Mouse (Mus musculus): ENCODE results near the gene Trpm4. TPM values are rescaled to one million over a fixed set of nuclear protein-coding genes. Genes with fewer than 3 reads are reported as not detected.

Trpm4 gene
- 15.2 TPM for polyA plus RNA-seq (2015; fragmentation: Illumina TruSeq; extraction: RNeasy Lipid Tissue Mini Kit (QIAGEN cat#74804); ENCODE audit: insufficient read depth, low read depth, low replicate concordance)

DNA sequence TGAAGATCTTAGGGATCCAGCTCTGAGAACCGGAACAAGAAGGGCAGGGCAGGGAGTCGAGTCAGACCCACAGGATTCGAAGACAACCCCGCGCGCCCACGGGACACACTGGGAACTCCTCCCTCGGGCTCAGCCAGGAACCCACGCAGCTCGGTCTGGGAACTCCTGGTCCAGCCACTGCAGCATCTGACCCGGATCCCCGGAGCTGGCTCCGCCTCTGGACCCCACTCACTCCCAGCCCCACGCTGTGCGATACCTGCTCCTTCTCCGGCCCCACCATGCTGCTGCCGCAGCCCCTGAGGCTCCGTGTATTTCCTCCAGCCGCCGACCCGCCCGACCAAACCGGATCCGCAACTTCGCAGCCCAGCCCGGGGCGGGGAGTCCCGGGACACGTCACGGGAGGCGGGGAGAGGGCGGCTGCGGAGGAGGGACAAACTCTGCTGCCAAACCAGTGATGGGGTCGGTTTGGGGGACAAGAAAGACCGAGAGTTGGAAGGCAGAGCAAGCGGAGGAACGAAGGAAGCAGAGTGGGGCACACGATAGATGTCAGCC, at the start of gene Trpm4:
Gene Trpm4 (minus strand): TSS at position 350 of the 552 bp plus-strand sequence.

DNA sequence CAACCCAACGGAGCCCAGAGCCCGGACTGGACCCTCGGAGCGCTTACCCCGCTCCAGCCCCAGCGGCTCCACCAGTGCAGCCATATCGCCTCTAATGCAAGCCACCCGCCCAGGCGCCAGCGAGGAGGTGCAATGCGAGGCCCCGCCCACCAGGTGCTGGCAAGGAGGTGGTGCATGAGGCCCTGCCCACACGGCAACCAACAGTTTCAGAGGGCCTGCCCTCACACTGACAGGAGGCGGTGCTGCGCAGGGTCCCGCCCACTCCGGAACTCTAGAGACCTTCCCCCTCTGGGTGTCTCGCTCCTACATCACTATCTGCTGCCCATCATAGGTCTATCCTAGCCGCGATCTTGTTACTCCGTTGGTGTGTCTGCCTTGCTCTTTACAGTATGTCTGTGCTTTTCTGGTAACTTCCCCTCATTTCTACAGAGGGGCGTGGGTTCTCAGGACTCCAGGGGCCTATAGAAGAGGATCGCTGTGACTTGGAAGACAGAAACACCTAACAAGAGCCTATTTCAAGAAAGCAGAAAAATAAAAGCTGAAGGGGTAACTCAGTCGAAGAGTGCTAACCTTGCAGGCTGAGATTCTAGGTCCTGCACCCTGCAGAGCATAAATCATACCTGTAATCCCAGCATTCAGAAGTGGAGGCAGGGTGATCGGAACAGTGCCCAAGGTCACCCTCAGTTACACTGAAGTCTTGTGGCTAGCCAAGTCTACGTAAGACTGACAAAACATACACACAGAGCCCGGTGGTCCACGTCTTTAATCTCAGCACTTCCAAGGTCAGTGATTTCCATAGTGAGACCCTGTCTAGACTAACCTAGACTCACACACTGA, 37.1 kb upstream of the Trpm4 start, which contains the start of gene Lin7b:
Gene Lin7b (minus strand): TSS at position 109 of the 837 bp plus-strand sequence.

DNA sequence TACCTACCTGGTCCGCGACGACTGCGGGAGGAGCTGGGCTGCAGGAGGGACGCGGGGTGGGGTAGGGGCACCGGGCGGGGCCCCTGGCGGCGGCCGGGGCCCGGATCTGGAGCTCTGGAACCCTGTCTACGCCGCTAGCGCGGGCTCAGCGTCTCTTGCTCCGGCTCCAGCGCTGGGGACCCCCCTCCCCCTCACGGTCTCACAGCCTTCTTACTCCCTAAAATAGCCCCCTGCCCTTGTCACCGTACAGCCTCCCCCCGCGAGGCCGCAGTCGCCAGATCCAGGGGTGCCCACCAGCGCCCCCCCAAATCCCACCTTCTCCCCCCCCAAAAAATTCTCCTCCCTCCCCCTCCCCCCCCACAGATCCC, 33.1 kb upstream of the Trpm4 start, which contains the start of gene Ppfia3:
Gene Ppfia3 (minus strand): TSS at position 368 of the 368 bp plus-strand sequence.

GRCm38 (mm10) chr7:45335056-45335455, 1.5 kb upstream of the Trpm4 start, which contains the start of gene Hrc:
Gene Hrc (plus strand): TSS chr7:45335290.

GRCm38 (mm10) chr7:45277136-45277760, 56.3 kb downstream of the Trpm4 start, which contains the start of gene Slc6a21:
Gene Slc6a21 (plus strand): TSS chr7:45277513.

Other genes with a start within 250 kb of the Trpm4 start
- 25.7 TPM for gene Rcn3, start 241.6 kb downstream of the Trpm4 start, polyA plus RNA-seq (2015; fragmentation: Illumina TruSeq; extraction: RNeasy Lipid Tissue Mini Kit (QIAGEN cat#74804); ENCODE audit: insufficient read depth, low read depth, low replicate concordance)
- gene Fcgrt, start 229.9 kb downstream of the Trpm4 start, polyA plus RNA-seq (2015; fragmentation: Illumina TruSeq; extraction: RNeasy Lipid Tissue Mini Kit (QIAGEN cat#74804); ENCODE audit: insufficient read depth, low read depth, low replicate concordance) = 25.4 TPM
- gene Rps11, start 209.3 kb downstream of the Trpm4 start, polyA plus RNA-seq (2015; fragmentation: Illumina TruSeq; extraction: RNeasy Lipid Tissue Mini Kit (QIAGEN cat#74804); ENCODE audit: insufficient read depth, low read depth, low replicate concordance) = 500 TPM
- 1,110 TPM for gene Rpl13a, start 205.0 kb downstream of the Trpm4 start, polyA plus RNA-seq (2015; fragmentation: Illumina TruSeq; extraction: RNeasy Lipid Tissue Mini Kit (QIAGEN cat#74804); ENCODE audit: insufficient read depth, low read depth, low replicate concordance)
- gene Gm45713, start 197.5 kb downstream of the Trpm4 start, polyA plus RNA-seq (2015; fragmentation: Illumina TruSeq; extraction: RNeasy Lipid Tissue Mini Kit (QIAGEN cat#74804); ENCODE audit: insufficient read depth, low read depth, low replicate concordance) = 0.61 TPM
- gene Flt3l, start 197.3 kb downstream of the Trpm4 start, polyA plus RNA-seq (2015; fragmentation: Illumina TruSeq; extraction: RNeasy Lipid Tissue Mini Kit (QIAGEN cat#74804); ENCODE audit: insufficient read depth, low read depth, low replicate concordance) = 14.1 TPM
- 8.8 TPM for gene Pih1d1, start 179.5 kb downstream of the Trpm4 start, polyA plus RNA-seq (2015; fragmentation: Illumina TruSeq; extraction: RNeasy Lipid Tissue Mini Kit (QIAGEN cat#74804); ENCODE audit: insufficient read depth, low read depth, low replicate concordance)
- 9.4 TPM for gene Aldh16a1, start 179.2 kb downstream of the Trpm4 start, polyA plus RNA-seq (2015; fragmentation: Illumina TruSeq; extraction: RNeasy Lipid Tissue Mini Kit (QIAGEN cat#74804); ENCODE audit: insufficient read depth, low read depth, low replicate concordance)
- gene Slc17a7, start 169.8 kb downstream of the Trpm4 start, polyA plus RNA-seq (2015; fragmentation: Illumina TruSeq; extraction: RNeasy Lipid Tissue Mini Kit (QIAGEN cat#74804); ENCODE audit: insufficient read depth, low read depth, low replicate concordance) = not detected
- gene Gfy, start 154.2 kb downstream of the Trpm4 start, polyA plus RNA-seq (2015; fragmentation: Illumina TruSeq; extraction: RNeasy Lipid Tissue Mini Kit (QIAGEN cat#74804); ENCODE audit: insufficient read depth, low read depth, low replicate concordance) = not detected
- not detected for gene Pth2, start 152.8 kb downstream of the Trpm4 start, polyA plus RNA-seq (2015; fragmentation: Illumina TruSeq; extraction: RNeasy Lipid Tissue Mini Kit (QIAGEN cat#74804); ENCODE audit: insufficient read depth, low read depth, low replicate concordance)
- gene Ccdc155, start 128.9 kb downstream of the Trpm4 start, polyA plus RNA-seq (2015; fragmentation: Illumina TruSeq; extraction: RNeasy Lipid Tissue Mini Kit (QIAGEN cat#74804); ENCODE audit: insufficient read depth, low read depth, low replicate concordance) = not detected
- gene Dkkl1, start 121.6 kb downstream of the Trpm4 start, polyA plus RNA-seq (2015; fragmentation: Illumina TruSeq; extraction: RNeasy Lipid Tissue Mini Kit (QIAGEN cat#74804); ENCODE audit: insufficient read depth, low read depth, low replicate concordance) = 7.0 TPM
- 98.6 TPM for gene Tead2, start 118.0 kb downstream of the Trpm4 start, polyA plus RNA-seq (2015; fragmentation: Illumina TruSeq; extraction: RNeasy Lipid Tissue Mini Kit (QIAGEN cat#74804); ENCODE audit: insufficient read depth, low read depth, low replicate concordance)
- 2.7 TPM for gene Cd37, start 94.7 kb downstream of the Trpm4 start, polyA plus RNA-seq (2015; fragmentation: Illumina TruSeq; extraction: RNeasy Lipid Tissue Mini Kit (QIAGEN cat#74804); ENCODE audit: insufficient read depth, low read depth, low replicate concordance)
- gene Slc6a16, start 92.7 kb downstream of the Trpm4 start, polyA plus RNA-seq (2015; fragmentation: Illumina TruSeq; extraction: RNeasy Lipid Tissue Mini Kit (QIAGEN cat#74804); ENCODE audit: insufficient read depth, low read depth, low replicate concordance) = not detected
- gene Slc6a21, start 56.3 kb downstream of the Trpm4 start, polyA plus RNA-seq (2015; fragmentation: Illumina TruSeq; extraction: RNeasy Lipid Tissue Mini Kit (QIAGEN cat#74804); ENCODE audit: insufficient read depth, low read depth, low replicate concordance) = not detected
- 0.89 TPM for gene Hrc, start 1.5 kb upstream of the Trpm4 start, polyA plus RNA-seq (2015; fragmentation: Illumina TruSeq; extraction: RNeasy Lipid Tissue Mini Kit (QIAGEN cat#74804); ENCODE audit: insufficient read depth, low read depth, low replicate concordance)
- gene Ppfia3, start 33.2 kb upstream of the Trpm4 start, polyA plus RNA-seq (2015; fragmentation: Illumina TruSeq; extraction: RNeasy Lipid Tissue Mini Kit (QIAGEN cat#74804); ENCODE audit: insufficient read depth, low read depth, low replicate concordance) = 0.92 TPM
- 4.4 TPM for gene Lin7b, start 36.8 kb upstream of the Trpm4 start, polyA plus RNA-seq (2015; fragmentation: Illumina TruSeq; extraction: RNeasy Lipid Tissue Mini Kit (QIAGEN cat#74804); ENCODE audit: insufficient read depth, low read depth, low replicate concordance)
- gene Snrnp70, start 62.0 kb upstream of the Trpm4 start, polyA plus RNA-seq (2015; fragmentation: Illumina TruSeq; extraction: RNeasy Lipid Tissue Mini Kit (QIAGEN cat#74804); ENCODE audit: insufficient read depth, low read depth, low replicate concordance) = 230 TPM
- gene Kcna7, start 71.9 kb upstream of the Trpm4 start, polyA plus RNA-seq (2015; fragmentation: Illumina TruSeq; extraction: RNeasy Lipid Tissue Mini Kit (QIAGEN cat#74804); ENCODE audit: insufficient read depth, low read depth, low replicate concordance) = not detected
- not detected for gene Ntf5, start 79.9 kb upstream of the Trpm4 start, polyA plus RNA-seq (2015; fragmentation: Illumina TruSeq; extraction: RNeasy Lipid Tissue Mini Kit (QIAGEN cat#74804); ENCODE audit: insufficient read depth, low read depth, low replicate concordance)
- gene Lhb, start 87.0 kb upstream of the Trpm4 start, polyA plus RNA-seq (2015; fragmentation: Illumina TruSeq; extraction: RNeasy Lipid Tissue Mini Kit (QIAGEN cat#74804); ENCODE audit: insufficient read depth, low read depth, low replicate concordance) = not detected
- gene Gys1, start 101.1 kb upstream of the Trpm4 start, polyA plus RNA-seq (2015; fragmentation: Illumina TruSeq; extraction: RNeasy Lipid Tissue Mini Kit (QIAGEN cat#74804); ENCODE audit: insufficient read depth, low read depth, low replicate concordance) = 3.9 TPM
- gene Ruvbl2, start 104.3 kb upstream of the Trpm4 start, polyA plus RNA-seq (2015; fragmentation: Illumina TruSeq; extraction: RNeasy Lipid Tissue Mini Kit (QIAGEN cat#74804); ENCODE audit: insufficient read depth, low read depth, low replicate concordance) = 11.0 TPM
- gene Ftl1, start 126.1 kb upstream of the Trpm4 start, polyA plus RNA-seq (2015; fragmentation: Illumina TruSeq; extraction: RNeasy Lipid Tissue Mini Kit (QIAGEN cat#74804); ENCODE audit: insufficient read depth, low read depth, low replicate concordance) = 893 TPM
- 42.0 TPM for gene Bax, start 133.1 kb upstream of the Trpm4 start, polyA plus RNA-seq (2015; fragmentation: Illumina TruSeq; extraction: RNeasy Lipid Tissue Mini Kit (QIAGEN cat#74804); ENCODE audit: insufficient read depth, low read depth, low replicate concordance)
- 1.5 TPM for gene Tulp2, start 148.1 kb upstream of the Trpm4 start, polyA plus RNA-seq (2015; fragmentation: Illumina TruSeq; extraction: RNeasy Lipid Tissue Mini Kit (QIAGEN cat#74804); ENCODE audit: insufficient read depth, low read depth, low replicate concordance)
- gene Gm45808, start 153.0 kb upstream of the Trpm4 start, polyA plus RNA-seq (2015; fragmentation: Illumina TruSeq; extraction: RNeasy Lipid Tissue Mini Kit (QIAGEN cat#74804); ENCODE audit: insufficient read depth, low read depth, low replicate concordance) = not detected
- 2.1 TPM for gene Dhdh, start 155.0 kb upstream of the Trpm4 start, polyA plus RNA-seq (2015; fragmentation: Illumina TruSeq; extraction: RNeasy Lipid Tissue Mini Kit (QIAGEN cat#74804); ENCODE audit: insufficient read depth, low read depth, low replicate concordance)
- gene Nucb1, start 176.6 kb upstream of the Trpm4 start, polyA plus RNA-seq (2015; fragmentation: Illumina TruSeq; extraction: RNeasy Lipid Tissue Mini Kit (QIAGEN cat#74804); ENCODE audit: insufficient read depth, low read depth, low replicate concordance) = 43.0 TPM
- gene Ppp1r15a, start 192.5 kb upstream of the Trpm4 start, polyA plus RNA-seq (2015; fragmentation: Illumina TruSeq; extraction: RNeasy Lipid Tissue Mini Kit (QIAGEN cat#74804); ENCODE audit: insufficient read depth, low read depth, low replicate concordance) = 14.2 TPM
- 3.5 TPM for gene Plekha4, start 192.6 kb upstream of the Trpm4 start, polyA plus RNA-seq (2015; fragmentation: Illumina TruSeq; extraction: RNeasy Lipid Tissue Mini Kit (QIAGEN cat#74804); ENCODE audit: insufficient read depth, low read depth, low replicate concordance)
- gene Hsd17b14, start 221.1 kb upstream of the Trpm4 start, polyA plus RNA-seq (2015; fragmentation: Illumina TruSeq; extraction: RNeasy Lipid Tissue Mini Kit (QIAGEN cat#74804); ENCODE audit: insufficient read depth, low read depth, low replicate concordance) = not detected
- 127 TPM for gene Bcat2, start 236.4 kb upstream of the Trpm4 start, polyA plus RNA-seq (2015; fragmentation: Illumina TruSeq; extraction: RNeasy Lipid Tissue Mini Kit (QIAGEN cat#74804); ENCODE audit: insufficient read depth, low read depth, low replicate concordance)